In genomic region chr16:95449361-95449725, GRCm38 (mm10) we compare ENCODE assay signal across 11 mouse cellular contexts.
DNase-seq lines count a peak whose midpoint lies in the region; ATAC-seq and TF ChIP-seq lines count a peak whose summit lies in the region.
"Had no signal": no experiment of that assay in that cellular context is flagged by ENCODE, and none has a peak within 500 bp of the region (broad histone marks: within the 10 kb centered on the region; RNA-seq: fewer than 3 reads in every experiment).

No protein-coding gene starts in this region.

- no peaks in the 10 kb centered on the region for H3K9me3 ChIP-seq in heart, embryonic 11.5 days (replicated peaks; ENCODE audit: control insufficient read depth, low read length)
- no peaks in the 10 kb centered on the region for H3K9me3 ChIP-seq in G1E (replicated peaks)
- H3K9me3 ChIP-seq in midbrain, embryonic 13.5 days: no peaks in the 10 kb centered on the region
- H3K9me3 ChIP-seq: embryonic facial prominence, embryonic 15.5 days; limb, embryonic 13.5 days had no signal

- WGBS in heart, embryonic 11.5 days (ENCODE audit: insufficient replicate concordance): 57% methylated on average over 5 of the region's 5 CpGs
- WGBS in kidney, adult 2 months: 62% methylated on average over 5 of the region's 5 CpGs
- 85% methylated on average over 5 of the region's 5 CpGs for WGBS in midbrain, embryonic 13.5 days

- H3K27me3 ChIP-seq in heart, embryonic 11.5 days (ENCODE audit: control insufficient read depth, insufficient read depth, low read length): no peaks in the 10 kb centered on the region
- no peaks in the 10 kb centered on the region for H3K27me3 ChIP-seq in G1E (ENCODE audit: insufficient read depth, low read length)
- H3K27me3 ChIP-seq in kidney, adult 2 months (replicated peaks; ENCODE audit: control insufficient read depth, insufficient read depth, low read length): no peaks in the 10 kb centered on the region
- no peaks in the 10 kb centered on the region for H3K27me3 ChIP-seq in midbrain, embryonic 13.5 days
- H3K27me3 ChIP-seq: CH12.LX; embryonic facial prominence, embryonic 15.5 days; limb, embryonic 13.5 days had no signal

- H3K9ac ChIP-seq in heart, embryonic 11.5 days (ENCODE audit: low read depth, low read length): no peak overlapping the region
- no peak overlapping the region for H3K9ac ChIP-seq in midbrain, embryonic 13.5 days (replicated peaks)
- H3K9ac ChIP-seq: embryonic facial prominence, embryonic 15.5 days; limb, embryonic 13.5 days had no signal

- no peak for ATAC-seq in heart, embryonic 11.5 days (replicated peaks; ENCODE audit: insufficient number of reproducible peaks, low FRiP score, low TSS enrichment)
- ATAC-seq in G1E (ENCODE audit: extremely low read depth, insufficient number of reproducible peaks, low FRiP score, poor library complexity, severe bottlenecking): peak; percentile 34; the same call in 1 of the 2 replicates
- no peak for ATAC-seq in midbrain, embryonic 13.5 days

- no peak for TF ChIP-seq POLR2A in kidney, adult 2 months (IDR thresholded peaks at IDR 0.05; ENCODE audit: low read depth, low read length)

- DNase-seq in heart, adult 18-20 months: peak; percentile 38 to 68
- DNase-seq in G1E (ENCODE audit: low spot score): no peak
- peak; percentile 80 for DNase-seq in kidney, adult 2 months
- peak; percentile 72 for DNase-seq in lung, postnatal 10 days
- no peak for DNase-seq in embryo, embryonic 10.5 days (ENCODE audit: low spot score)
- no peak for DNase-seq in left cerebral cortex, adult 8-10 months (ENCODE audit: low spot score in 2 of 2)

- peak; percentile 21; the same call in 1 of the 2 replicates for TF ChIP-seq CTCF in G1E (IDR thresholded peaks at IDR 0.05; ENCODE audit: low read depth, low read length)
- peak; percentile 29; the same call in 1 of the 2 replicates for TF ChIP-seq CTCF in kidney, adult 2 months (conservative IDR thresholded peaks at IDR 0.05; ENCODE audit: insufficient read depth, insufficient read length, low read depth, low read length)

- no peak overlapping the region for H3K27ac ChIP-seq in heart, embryonic 11.5 days (ENCODE audit: low read depth, low read length)
- H3K27ac ChIP-seq in kidney, adult 2 months (ENCODE audit: insufficient read depth, low read depth, low read length): peak overlapping the region; percentile 77
- no peak overlapping the region for H3K27ac ChIP-seq in midbrain, embryonic 13.5 days
- H3K27ac ChIP-seq: embryonic facial prominence, embryonic 15.5 days; limb, embryonic 13.5 days had no signal

- no peak overlapping the region for H3K4me2 ChIP-seq in heart, embryonic 11.5 days
- no peak overlapping the region for H3K4me2 ChIP-seq in midbrain, embryonic 13.5 days (replicated peaks)
- H3K4me2 ChIP-seq: embryonic facial prominence, embryonic 15.5 days; limb, embryonic 13.5 days had no signal

- no peak overlapping the region for H3K4me3 ChIP-seq in heart, embryonic 11.5 days (ENCODE audit: low read depth, low read length)
- no peak overlapping the region for H3K4me3 ChIP-seq in G1E (ENCODE audit: low read depth, low read length)
- no peak overlapping the region for H3K4me3 ChIP-seq in kidney, adult 2 months (ENCODE audit: insufficient read depth, low read depth, low read length)
- H3K4me3 ChIP-seq in midbrain, embryonic 13.5 days (replicated peaks): no peak overlapping the region
- H3K4me3 ChIP-seq: embryonic facial prominence, embryonic 15.5 days; limb, embryonic 13.5 days had no signal

- no peaks in the 10 kb centered on the region for H3K36me3 ChIP-seq in heart, embryonic 11.5 days (ENCODE audit: control insufficient read depth, insufficient read depth, low read length)
- no peaks in the 10 kb centered on the region for H3K36me3 ChIP-seq in G1E (replicated peaks)
- H3K36me3 ChIP-seq in kidney, adult 2 months (ENCODE audit: control insufficient read depth, insufficient read depth, low read length): no peaks in the 10 kb centered on the region
- H3K36me3 ChIP-seq in midbrain, embryonic 13.5 days: no peaks in the 10 kb centered on the region
- H3K36me3 ChIP-seq: embryonic facial prominence, embryonic 15.5 days; limb, embryonic 13.5 days had no signal

- H3K4me1 ChIP-seq in heart, embryonic 11.5 days (ENCODE audit: control insufficient read depth, insufficient read depth, low read length): peaks cover 4% of the 10 kb centered on the region; the same call in 1 of the 2 replicates
- peaks cover 55% of the 10 kb centered on the region for H3K4me1 ChIP-seq in G1E (ENCODE audit: insufficient read depth, low read depth, low read length)
- H3K4me1 ChIP-seq in kidney, adult 2 months (ENCODE audit: control insufficient read depth, insufficient read depth, low read length): no peaks in the 10 kb centered on the region
- no peaks in the 10 kb centered on the region for H3K4me1 ChIP-seq in midbrain, embryonic 13.5 days (replicated peaks)

Comparison
In these comparisons a context has a peak if more than half of its experiments do, and no peak if none do; other contexts are left out.
1. DNase-seq: peak in heart, adult 18-20 months (2 of 2), kidney, adult 2 months (single experiment) and lung, postnatal 10 days (single experiment); none in G1E (single experiment), embryo, embryonic 10.5 days (single experiment) and left cerebral cortex, adult 8-10 months (0 of 2).